Mouse (Mus musculus) MEL (cell line): ENCODE measurements around the gene Dnajb1. TPM values are rescaled to one million over a fixed set of nuclear protein-coding genes. Genes with fewer than 3 reads are reported as not detected.
A peak's percentile ranks its signal among the peaks of the same experiment; 100 is the strongest.

Experiments used
- DNase-seq: peaks from one replicate; pipeline ENCODE4 v3.0.0; 2011; ENCODE audit warnings: low read depth, low spot score
- H3K27ac ChIP-seq: 2 replicates; pipeline ENCODE4 v1.5.1; 2012; ENCODE audit warnings: low read depth, mild to moderate bottlenecking, control low read depth, low read length, moderate library complexity; ENCODE audit not compliant: control insufficient read depth
- H3K27me3 ChIP-seq, 2 experiments: fragments of 150-350 bp in 1 of 2; sonication (generic) in 1 of 2; 2 replicates each; pipeline ENCODE4 v1.6.1; 2012; ENCODE audit warnings: low read length in 2 of 2, mild to moderate bottlenecking in 2 of 2, improper control_type of control experiment in 1 of 2, moderate library complexity in 1 of 2; ENCODE audit not compliant: insufficient read depth in 2 of 2, control insufficient read depth in 1 of 2
- H3K36me3 ChIP-seq, 2 experiments: 2 replicates each; pipeline ENCODE4 v1.6.1; 2012 to 2014; ENCODE audit warnings: low read length in 2 of 2, improper control_type of control experiment in 1 of 2, inconsistent platforms in 1 of 2, mild to moderate bottlenecking in 1 of 2; ENCODE audit not compliant: insufficient read depth in 2 of 2, control insufficient read depth in 1 of 2
- H3K4me1 ChIP-seq, 2 experiments: fragments of 150-350 bp in 1 of 2; sonication (generic) in 1 of 2; 2 replicates each; pipeline ENCODE4 v1.6.1; 2012; ENCODE audit warnings: low read length in 2 of 2, improper control_type of control experiment in 1 of 2, mild to moderate bottlenecking in 1 of 2; ENCODE audit not compliant: insufficient read depth in 2 of 2, control insufficient read depth in 1 of 2
- H3K4me3 ChIP-seq, 2 experiments: fragments of 150-350 bp in 1 of 2; sonication (generic) in 1 of 2; 2 replicates each; pipeline ENCODE4 v1.5.1; 2012; ENCODE audit warnings: low read depth in 2 of 2, low read length in 2 of 2, mild to moderate bottlenecking in 2 of 2, moderate library complexity in 2 of 2, control low read depth in 1 of 2, improper control_type of control experiment in 1 of 2; ENCODE audit not compliant: control insufficient read depth in 1 of 2, insufficient read depth in 1 of 2
- H3K79me2 ChIP-seq: 2 replicates; pipeline ENCODE4 v1.6.1; 2012; ENCODE audit warnings: mild to moderate bottlenecking, low read length, moderate library complexity; ENCODE audit not compliant: control insufficient read depth, poor library complexity, insufficient read depth
- H3K9ac ChIP-seq: 2 replicates; pipeline ENCODE4 v1.6.1; 2012; ENCODE audit warnings: low read depth, mild to moderate bottlenecking, control low read depth, low read length, moderate library complexity; ENCODE audit not compliant: control insufficient read depth, poor library complexity, severe bottlenecking
- H3K9me3 ChIP-seq: fragments of 150-350 bp; sonication (generic); replicated peaks from 2 replicates; pipeline ENCODE4 v1.6.1; 2012; ENCODE audit warnings: mild to moderate bottlenecking, low read length, improper control_type of control experiment, moderate library complexity; ENCODE audit not compliant: insufficient read depth
- CHD1 ChIP-seq: IDR thresholded peaks from 2 replicates; pipeline ENCODE4 v1.6.1; 2012; ENCODE audit warnings: low read depth, mild to moderate bottlenecking, inconsistent platforms, low read length, improper control_type of control experiment
- CHD2 ChIP-seq: IDR thresholded peaks from 2 replicates; pipeline ENCODE4 v1.6.1; 2011; ENCODE audit warnings: low read length, improper control_type of control experiment
- E2F4 ChIP-seq: IDR thresholded peaks from 2 replicates; pipeline ENCODE4 v1.6.1; 2011; ENCODE audit warnings: low read depth, low read length, improper control_type of control experiment, borderline replicate concordance
- ELF1 ChIP-seq: IDR thresholded peaks from 2 replicates; pipeline ENCODE4 v1.6.1; 2014; ENCODE audit warnings: low read depth, mild to moderate bottlenecking, inconsistent platforms, low read length, improper control_type of control experiment, moderate library complexity
- GABPA ChIP-seq: IDR thresholded peaks from 2 replicates; pipeline ENCODE4 v1.6.1; 2012; ENCODE audit warnings: low read depth, mild to moderate bottlenecking, inconsistent platforms, low read length, improper control_type of control experiment, moderate library complexity
- GATA1 ChIP-seq: IDR thresholded peaks from 2 replicates; pipeline ENCODE4 v1.6.1; 2011; ENCODE audit warnings: low read depth, low read length, improper control_type of control experiment
- HCFC1 ChIP-seq: IDR thresholded peaks from 2 replicates; pipeline ENCODE4 v1.6.1; 2012; ENCODE audit warnings: low read depth, mild to moderate bottlenecking, inconsistent platforms, low read length, improper control_type of control experiment, moderate library complexity
- JUND ChIP-seq: IDR thresholded peaks from 2 replicates; pipeline ENCODE4 v1.6.1; 2011; ENCODE audit warnings: low read depth, mild to moderate bottlenecking, improper control_type of control experiment, low read length
- MAX ChIP-seq: IDR thresholded peaks from 2 replicates; pipeline ENCODE4 v1.6.1; 2011; ENCODE audit warnings: low read length, improper control_type of control experiment
- MEF2A ChIP-seq: IDR thresholded peaks from 2 replicates; pipeline ENCODE4 v1.6.1; 2014; ENCODE audit warnings: low read depth, mild to moderate bottlenecking, inconsistent platforms, low read length, improper control_type of control experiment; ENCODE audit not compliant: poor library complexity, insufficient replicate concordance, severe bottlenecking; ENCODE audit errors: extremely low read depth
- MYB ChIP-seq: IDR thresholded peaks from 2 replicates; pipeline ENCODE4 v1.6.1; 2011; ENCODE audit warnings: mild to moderate bottlenecking, low read depth, low read length, improper control_type of control experiment
- MYC ChIP-seq: IDR thresholded peaks from 2 replicates; pipeline ENCODE4 v1.6.1; 2011; ENCODE audit warnings: low read depth, mild to moderate bottlenecking, low read length, improper control_type of control experiment, moderate library complexity
- POLR2AphosphoS2 ChIP-seq: IDR thresholded peaks from 2 replicates; pipeline ENCODE4 v1.6.1; 2011; ENCODE audit warnings: low read length, improper control_type of control experiment
- RAD21 ChIP-seq: IDR thresholded peaks from 2 replicates; pipeline ENCODE4 v1.6.1; 2011; ENCODE audit warnings: mild to moderate bottlenecking, low read depth, low read length, improper control_type of control experiment
- RCOR1 ChIP-seq: IDR thresholded peaks from 2 replicates; pipeline ENCODE4 v1.6.1; 2012; ENCODE audit warnings: low read depth, mild to moderate bottlenecking, inconsistent platforms, low read length, improper control_type of control experiment
- TBP ChIP-seq: IDR thresholded peaks from 2 replicates; pipeline ENCODE4 v1.8.0; 2011; ENCODE audit warnings: low read depth, low read length, improper control_type of control experiment
- USF2 ChIP-seq, 2 experiments: IDR thresholded peaks; 2 replicates each; pipeline ENCODE4 v1.6.1; 2011 to 2012; ENCODE audit warnings: improper control_type of control experiment in 2 of 2, low read length in 2 of 2, borderline replicate concordance in 1 of 2, inconsistent platforms in 1 of 2, low read depth in 1 of 2, mild to moderate bottlenecking in 1 of 2; ENCODE audit not compliant: insufficient read depth in 1 of 2
- ZNF384 ChIP-seq: IDR thresholded peaks from 2 replicates; pipeline ENCODE4 v1.6.1; 2012; ENCODE audit warnings: low read depth, mild to moderate bottlenecking, inconsistent platforms, low read length, improper control_type of control experiment
- polyA plus RNA-seq, 2 experiments: library from polyadenylated mRNA; stranded (reverse) in 1 of 2; unstranded in 1 of 2; fragments of >175 nt in 1 of 2; fragments of >200 nt in 1 of 2; gene quantifications; 2 replicates each; pipeline versions ENCODE4 v1.2.1 to v1.2.4; 2012; ENCODE audit warnings: low replicate concordance in 2 of 2, low read depth in 1 of 2; ENCODE audit not compliant: insufficient read length in 2 of 2, insufficient read depth in 1 of 2, missing spikeins in 1 of 2
- total RNA-seq: library from RNA; depleted of rRNA; stranded (reverse); fragments of 300-350 nt; gene quantifications from 2 replicates; pipeline ENCODE4 v1.2.3, GENCODE M21; 2012

Dnajb1 gene
- total and polyA plus RNA-seq, 3 experiments, result 43.2 to 56.6 TPM; not detected in 1

- H3K4me1 ChIP-seq, result peaks cover 0 to 4% of the 10 kb centered on the region in 2 experiments; a peak in 2 of 4 replicates
- H3K9me3 ChIP-seq, result no peaks in the 10 kb centered on the region
- no peak overlapping the region for H3K27ac ChIP-seq
- no peaks in the 10 kb centered on the region; a peak in 1 of 4 replicates for H3K36me3 ChIP-seq
- H3K4me3 ChIP-seq, result peak overlapping the region in 1 of 2 experiments; percentile 86; a peak in 2 of 4 replicates
- no peaks in the 10 kb centered on the region; the same call in 1 of the 2 replicates for H3K79me2 ChIP-seq
- no peak for DNase-seq
- TF ChIP-seq GATA1, result no peak
- TF ChIP-seq, all 39 proteins: peak for 0
- no peaks in the 10 kb centered on the region for H3K27me3 ChIP-seq
- peak overlapping the region; percentile 15; the same call in 1 of the 2 replicates for H3K9ac ChIP-seq
These were observed 45.6 kb downstream of the Dnajb1 start for GRCm38 (mm10) chr8:83653662-83654017.

GRCm38 (mm10) chr8:83654725-83655124, 46.7 kb downstream of the Dnajb1 start:
- H3K27ac ChIP-seq, result no peak overlapping the region
- no peaks in the 10 kb centered on the region for H3K27me3 ChIP-seq
- H3K9ac ChIP-seq, result no peak overlapping the region
- no peaks in the 10 kb centered on the region for H3K9me3 ChIP-seq
- no peak for DNase-seq
- no peak overlapping the region for H3K4me3 ChIP-seq
- no peak for TF ChIP-seq USF2 (IDR thresholded peaks at IDR 0.05; ENCODE audit: borderline replicate concordance in 1 of 2, insufficient read depth in 1 of 2, low read depth in 1 of 2, low read length in 2 of 2)
- TF ChIP-seq RCOR1, result no peak
- no peak for TF ChIP-seq MAX
- no peak for TF ChIP-seq MYB
- TF ChIP-seq E2F4, result no peak
- no peak for TF ChIP-seq MEF2A
- no peak for TF ChIP-seq MYC
- TF ChIP-seq CHD2, result no peak
- no peak for TF ChIP-seq CHD1
- TF ChIP-seq GABPA, result no peak
- TF ChIP-seq POLR2AphosphoS2, result no peak
- no peak for TF ChIP-seq ELF1
- no peak for TF ChIP-seq TBP
- TF ChIP-seq HCFC1, result no peak
- no peak for TF ChIP-seq RAD21
- no peak for TF ChIP-seq ZNF384
- TF ChIP-seq JUND, result no peak
- peaks cover 0 to 4% of the 10 kb centered on the region in 2 experiments; a peak in 2 of 4 replicates for H3K4me1 ChIP-seq
- H3K36me3 ChIP-seq, result no peaks in the 10 kb centered on the region; a peak in 1 of 4 replicates
- H3K79me2 ChIP-seq, result no peaks in the 10 kb centered on the region; the same call in 1 of the 2 replicates
